Mouse (Mus musculus) heart, embryonic 16.5 days (tissue): ENCODE data around the gene Lmx1a. TPM values are rescaled to one million over a fixed set of nuclear protein-coding genes. Genes with fewer than 3 reads are reported as not detected.

Source experiments
- ATAC-seq: fragments of 200-750 bp; cut with Nextera tagmentation; replicated peaks from 2 replicates; pipeline ENCODE4 v1.8.0; 2017; ENCODE audit warnings: moderate number of reproducible peaks; ENCODE audit not compliant: insufficient read depth, low FRiP score; ENCODE audit errors: extremely low read depth
- H3K27ac ChIP-seq: fragments of 300-500 bp; sonication (generic); 2 replicates; pipeline ENCODE4 v1.5.1; 2014; ENCODE audit warnings: mild to moderate bottlenecking, low read length, control low read depth, moderate library complexity
- H3K27me3 ChIP-seq: fragments of 300-500 bp; sonication (generic); 2 replicates; pipeline ENCODE4 v1.6.1; 2014; ENCODE audit warnings: low read length, mixed read lengths; ENCODE audit not compliant: control insufficient read depth, insufficient read depth
- H3K36me3 ChIP-seq: fragments of 300-500 bp; sonication (generic); 2 replicates; pipeline ENCODE4 v1.6.1; 2014; ENCODE audit not compliant: control insufficient read depth, insufficient read depth
- H3K4me1 ChIP-seq: fragments of 300-500 bp; sonication (generic); 2 replicates; pipeline ENCODE4 v1.6.1; 2014; ENCODE audit warnings: low read length, mixed read lengths; ENCODE audit not compliant: control insufficient read depth, insufficient read depth
- H3K4me2 ChIP-seq: fragments of 300-500 bp; sonication (generic); 2 replicates; pipeline ENCODE4 v1.6.1; 2014; ENCODE audit warnings: low read depth, mild to moderate bottlenecking, control low read depth, low read length
- H3K4me3 ChIP-seq: fragments of 300-500 bp; sonication (generic); 2 replicates; pipeline ENCODE4 v1.5.1; 2014; ENCODE audit warnings: mild to moderate bottlenecking, control low read depth, low read length
- H3K9ac ChIP-seq: fragments of 300-500 bp; sonication (generic); 2 replicates; pipeline ENCODE4 v1.6.1; 2014; ENCODE audit warnings: low read length, control low read depth
- H3K9me3 ChIP-seq: fragments of 300-500 bp; sonication (generic); replicated peaks from 2 replicates; pipeline ENCODE4 v1.6.1; 2016; ENCODE audit warnings: low read length; ENCODE audit not compliant: control insufficient read depth
- WGBS: fragments of 180-500 bp; shearing (Covaris S2); extraction: QIAGEN DNeasy Blood & Tissue Kit; methylation state at CpG from one replicate; pipeline ENCODE4 v1.1.7; 2014; 5-methylcytosine and 5-hydroxymethylcytosine counted together
- polyA plus RNA-seq: library from polyadenylated mRNA; unstranded; fragments of >200 nt; fragmentation: Nextera tagmentation; extraction: Ambion mirVana; gene quantifications from 2 replicates; pipeline ENCODE4 v1.2.1, GENCODE M21; 2015

Gene Lmx1a
- polyA plus RNA-seq, 1 experiment from 2014 or later: not detected

- no peaks in the 10 kb centered on the region for H3K9me3 ChIP-seq
- H3K27ac ChIP-seq: no peak overlapping the region
- WGBS: 66% methylated on average over 4 of the region's 4 CpGs
- no peaks in the 10 kb centered on the region for H3K36me3 ChIP-seq
- ATAC-seq: no peak
- H3K4me1 ChIP-seq: no peaks in the 10 kb centered on the region
- no peak overlapping the region for H3K4me2 ChIP-seq
- H3K9ac ChIP-seq: no peak overlapping the region
- H3K27me3 ChIP-seq: no peaks in the 10 kb centered on the region
- H3K4me3 ChIP-seq: no peak overlapping the region
Observed at GRCm38 (mm10) chr1:167877931-167878330, 188.9 kb downstream of the Lmx1a start.

- WGBS: 63% methylated on average over 11 of the region's 11 CpGs
- H3K9me3 ChIP-seq: no peaks in the 10 kb centered on the region
- no peaks in the 10 kb centered on the region for H3K27me3 ChIP-seq
- H3K4me2 ChIP-seq: no peak overlapping the region
- no peak overlapping the region for H3K9ac ChIP-seq
- no peaks in the 10 kb centered on the region for H3K36me3 ChIP-seq
- no peaks in the 10 kb centered on the region for H3K4me1 ChIP-seq
- no peak for ATAC-seq
- no peak overlapping the region for H3K4me3 ChIP-seq
- no peak overlapping the region for H3K27ac ChIP-seq
Observed at GRCm38 (mm10) chr1:167878354-167878753, 189.3 kb downstream of the Lmx1a start.

GRCm38 (mm10) chr1:167885776-167886175, 196.7 kb downstream of the Lmx1a start:
- Histone ChIP-seq H3K4me3 (no peak overlapping the region), H3K27me3 (peaks cover 4% of the 10 kb centered on the region), H3K4me2 (no peak overlapping the region), H3K36me3 (no peaks in the 10 kb centered on the region), H3K9me3 (no peaks in the 10 kb centered on the region), H3K4me1 (no peaks in the 10 kb centered on the region), H3K9ac (no peak overlapping the region), H3K27ac (no peak overlapping the region)
- no peak for ATAC-seq
- 86% methylated on average over 5 of the region's 5 CpGs for WGBS

- H3K4me1 ChIP-seq: no peaks in the 10 kb centered on the region
- no peaks in the 10 kb centered on the region for H3K36me3 ChIP-seq
- H3K9ac ChIP-seq: no peak overlapping the region
- H3K9me3 ChIP-seq: no peaks in the 10 kb centered on the region
- 61% methylated on average over 5 of the region's 5 CpGs for WGBS
- no peak overlapping the region for H3K4me3 ChIP-seq
- no peak overlapping the region for H3K27ac ChIP-seq
- peaks cover 4% of the 10 kb centered on the region for H3K27me3 ChIP-seq
- peak overlapping the region; percentile 65; the same call in 1 of the 2 replicates for H3K4me2 ChIP-seq
- ATAC-seq: no peak
Observed at GRCm38 (mm10) chr1:167888120-167888519, 199.1 kb downstream of the Lmx1a start.

- no peak for ATAC-seq
- Histone ChIP-seq H3K9me3 (no peaks in the 10 kb centered on the region), H3K27me3 (peaks cover 4% of the 10 kb centered on the region), H3K4me2 (peak overlapping the region; percentile 65), H3K4me1 (no peaks in the 10 kb centered on the region), H3K36me3 (no peaks in the 10 kb centered on the region), H3K4me3 (peak overlapping the region; percentile 37), H3K27ac (no peak overlapping the region), H3K9ac (peak overlapping the region; percentile 45)
- 16% methylated on average over 9 of the region's 9 CpGs for whole genome bisulfite sequencing
Observed at GRCm38 (mm10) chr1:167888816-167889215, 199.8 kb downstream of the Lmx1a start.

GRCm38 (mm10) chr1:167896234-167896633, 207.2 kb downstream of the Lmx1a start:
- 24% methylated on average over 7 of the region's 7 CpGs for WGBS
- H3K9ac ChIP-seq: no peak overlapping the region
- ATAC-seq: no peak

More at GRCm38 (mm10) chr1:167896234-167896633, 207.2 kb downstream of the Lmx1a start:
- Histone ChIP-seq H3K4me2 (no peak overlapping the region), H3K27me3 (peaks cover 6% of the 10 kb centered on the region; the same call in 1 of the 2 replicates), H3K9me3 (no peaks in the 10 kb centered on the region), H3K36me3 (no peaks in the 10 kb centered on the region), H3K4me1 (peaks cover 4% of the 10 kb centered on the region), H3K4me3 (no peak overlapping the region), H3K27ac (no peak overlapping the region)

Other genes starting within 250 kb of the Lmx1a start
- 0.21 TPM in 1 of 2 replicates, not detected in the other for gene Lrrc52, start 222.5 kb upstream of the Lmx1a start, polyA plus RNA-seq
- 1.3 and 1.5 TPM in 2 replicates for gene Rxrg, start 90.9 kb upstream of the Lmx1a start, polyA plus RNA-seq